Mouse (Mus musculus) lung, embryonic 16.5 days (tissue): Measurements from ENCODE around the gene Hist1h2af. TPM values are rescaled to one million over a fixed set of nuclear protein-coding genes. Genes with fewer than 3 reads are reported as not detected.
A peak's percentile ranks its signal among the peaks of the same experiment; 100 is the strongest.

Source experiments
- ATAC-seq: fragments of 200-750 bp; cut with Nextera tagmentation; 2 replicates; pipeline ENCODE4 v1.8.0; 2017; ENCODE audit warnings: low read depth, mild to moderate bottlenecking, moderate library complexity
- H3K27ac ChIP-seq: fragments of 300-500 bp; sonication (generic); 2 replicates; pipeline ENCODE4 v1.5.1; 2014; ENCODE audit warnings: mild to moderate bottlenecking, control low read depth, low read length
- H3K27me3 ChIP-seq: fragments of 300-500 bp; sonication (generic); 2 replicates; pipeline ENCODE4 v1.6.1; 2014; ENCODE audit warnings: low read depth, low read length, mixed read lengths; ENCODE audit not compliant: control insufficient read depth, insufficient read depth
- H3K36me3 ChIP-seq: fragments of 300-500 bp; sonication (generic); 2 replicates; pipeline ENCODE4 v1.6.1; 2014; ENCODE audit warnings: low read length; ENCODE audit not compliant: control insufficient read depth, insufficient read depth
- H3K4me1 ChIP-seq: fragments of 300-500 bp; sonication (generic); replicated peaks from 2 replicates; pipeline ENCODE4 v1.6.1; 2014; ENCODE audit warnings: low read length, mixed read lengths; ENCODE audit not compliant: control insufficient read depth, insufficient read depth
- H3K4me2 ChIP-seq: fragments of 300-500 bp; sonication (generic); 2 replicates; pipeline ENCODE4 v1.6.1; 2014; ENCODE audit warnings: low read depth, low read length, control low read depth
- H3K4me3 ChIP-seq: fragments of 300-500 bp; sonication (generic); 2 replicates; pipeline ENCODE4 v1.5.1; 2014; ENCODE audit warnings: mild to moderate bottlenecking, low read length, control low read depth
- H3K9ac ChIP-seq: fragments of 300-500 bp; sonication (generic); 2 replicates; pipeline ENCODE4 v1.6.1; 2014; ENCODE audit warnings: low read length, control low read depth
- H3K9me3 ChIP-seq: fragments of 300-500 bp; sonication (generic); 2 replicates; pipeline ENCODE4 v1.6.1; 2016; ENCODE audit warnings: low read length; ENCODE audit not compliant: control insufficient read depth
- WGBS: fragments of 180-500 bp; shearing (Covaris S2); extraction: QIAGEN DNeasy Blood & Tissue Kit; methylation state at CpG from one replicate; pipeline ENCODE4 v1.1.7; 2014; 5-methylcytosine and 5-hydroxymethylcytosine counted together
- polyA plus RNA-seq: library from polyadenylated mRNA; unstranded; fragments of >200 nt; fragmentation: Nextera tagmentation; extraction: Ambion mirVana; gene quantifications from 2 replicates; pipeline ENCODE4 v1.2.1, GENCODE M21; 2015

Hist1h2af gene
- polyA plus RNA-seq, 1 experiment from 2014 or later, result 8.0 TPM

DNA sequence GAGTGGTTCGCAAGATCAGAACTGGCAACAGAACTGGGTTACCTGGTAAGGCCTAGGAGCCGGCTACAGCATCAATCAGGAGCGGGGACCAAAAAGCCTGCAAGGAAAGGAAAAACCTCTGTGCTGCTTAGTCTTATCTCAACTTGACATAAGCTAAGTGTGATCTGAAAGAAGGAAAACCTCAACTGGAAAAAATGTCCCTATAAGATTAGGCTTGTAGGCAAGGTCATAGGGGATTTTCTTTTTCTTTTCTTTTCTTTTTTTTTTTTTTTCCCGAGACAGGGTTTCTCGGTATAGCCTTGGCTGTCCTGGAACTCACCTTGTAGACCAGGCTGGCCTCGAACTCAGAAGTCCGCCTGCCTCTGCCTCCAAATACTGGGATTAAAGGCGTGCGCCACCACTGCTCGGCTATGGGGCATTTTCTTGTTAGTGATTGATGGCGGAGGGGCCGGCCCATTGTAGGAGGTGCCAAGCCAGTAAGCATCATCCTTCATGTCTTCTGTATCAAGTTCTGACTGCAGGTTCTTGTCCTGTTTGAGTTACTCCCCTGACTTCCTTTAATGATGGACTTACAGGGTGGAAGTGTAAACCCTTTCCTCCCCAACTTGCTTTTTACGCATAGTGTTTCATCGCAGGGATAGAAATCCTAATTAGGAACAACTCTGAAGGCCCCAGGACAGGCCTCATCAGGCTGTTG, 26.7 kb upstream of the Hist1h2af start:
- Histone ChIP-seq H3K27ac (no peak overlapping the region), H3K4me1 (peaks cover 12% of the 10 kb centered on the region), H3K9ac (no peak overlapping the region), H3K4me3 (no peak overlapping the region), H3K9me3 (no peaks in the 10 kb centered on the region), H3K27me3 (no peaks in the 10 kb centered on the region), H3K36me3 (no peaks in the 10 kb centered on the region), H3K4me2 (no peak overlapping the region; the same call in 1 of the 2 replicates)
- WGBS, result 30% methylated on average over 14 of the region's 14 CpGs
- no peak for ATAC-seq

DNA sequence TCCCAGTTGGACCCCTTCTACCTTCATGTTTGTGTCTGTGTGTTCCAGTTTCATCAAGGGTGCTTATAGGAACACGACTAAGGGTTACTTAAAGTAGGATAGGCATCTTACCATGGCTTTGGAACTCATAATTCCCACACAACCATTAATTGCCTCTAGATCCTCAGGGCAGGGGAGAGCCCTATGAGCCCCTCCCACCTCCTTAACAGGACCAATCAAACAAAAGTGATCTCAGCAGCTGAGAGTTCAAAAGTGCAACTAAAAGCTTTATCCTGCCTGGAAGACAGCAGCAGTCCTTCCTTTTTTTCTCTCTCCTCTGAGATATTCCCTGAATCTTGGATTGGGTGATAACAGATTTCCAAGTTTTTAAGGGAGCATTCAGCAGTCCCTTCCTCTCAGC, 23.6 kb upstream of the Hist1h2af start:
- Histone ChIP-seq H3K4me3 (no peak overlapping the region), H3K4me2 (no peak overlapping the region), H3K27ac (no peak overlapping the region), H3K9ac (no peak overlapping the region), H3K27me3 (no peaks in the 10 kb centered on the region), H3K36me3 (no peaks in the 10 kb centered on the region), H3K4me1 (peaks cover 10% of the 10 kb centered on the region), H3K9me3 (no peaks in the 10 kb centered on the region)
- 4% methylated on average over 1 of the region's 1 CpGs for WGBS
- ATAC-seq, result no peak

DNA sequence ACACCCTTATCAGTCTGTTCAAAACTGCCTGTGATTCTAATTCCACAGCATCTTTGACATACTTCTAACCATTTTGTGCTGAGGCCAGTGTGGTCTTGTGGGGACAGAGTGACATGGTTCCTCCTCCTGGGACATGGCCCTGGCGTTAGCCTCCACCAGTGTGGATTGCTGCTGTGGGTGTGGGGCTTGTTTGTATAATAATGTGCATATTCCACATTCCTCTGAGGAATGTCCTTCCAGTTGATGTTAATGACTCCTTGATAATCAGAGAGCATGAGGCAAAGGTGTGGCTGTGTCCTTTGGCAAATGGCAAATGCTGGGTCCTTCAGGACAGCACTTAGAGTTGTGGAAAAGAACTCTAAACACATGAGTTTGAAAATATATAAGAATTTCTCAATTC, 20.2 kb upstream of the Hist1h2af start:
- no peak overlapping the region for H3K4me3 ChIP-seq
- H3K27ac ChIP-seq, result no peak overlapping the region
- H3K27me3 ChIP-seq, result no peaks in the 10 kb centered on the region
- no peak overlapping the region for H3K9ac ChIP-seq
- no peak for ATAC-seq
- peaks cover 4% of the 10 kb centered on the region for H3K4me1 ChIP-seq
- WGBS, result 58% methylated on average over 1 of the region's 1 CpGs
- no peaks in the 10 kb centered on the region for H3K9me3 ChIP-seq
- no peak overlapping the region for H3K4me2 ChIP-seq
- no peaks in the 10 kb centered on the region for H3K36me3 ChIP-seq

DNA sequence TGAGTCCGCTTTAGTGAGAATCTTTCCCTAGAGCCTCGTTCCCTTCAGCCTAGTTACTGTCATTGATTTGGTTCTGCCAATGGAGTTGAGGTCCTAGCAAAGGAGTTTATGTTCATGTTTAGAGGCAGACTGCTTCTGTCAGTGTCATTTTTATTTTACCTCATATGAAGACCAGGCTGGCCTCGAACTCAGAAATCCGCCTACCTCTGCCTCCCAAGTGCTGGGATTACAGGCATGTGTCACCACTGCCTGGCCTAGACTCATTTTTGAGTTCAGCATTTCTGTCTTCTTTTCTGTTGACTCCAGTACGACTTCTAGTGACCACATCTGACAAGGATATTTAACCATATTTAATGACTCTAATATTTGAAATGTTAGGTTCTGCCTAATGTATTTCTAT, 18.4 kb upstream of the Hist1h2af start:
- no peak overlapping the region for H3K4me2 ChIP-seq

DNA sequence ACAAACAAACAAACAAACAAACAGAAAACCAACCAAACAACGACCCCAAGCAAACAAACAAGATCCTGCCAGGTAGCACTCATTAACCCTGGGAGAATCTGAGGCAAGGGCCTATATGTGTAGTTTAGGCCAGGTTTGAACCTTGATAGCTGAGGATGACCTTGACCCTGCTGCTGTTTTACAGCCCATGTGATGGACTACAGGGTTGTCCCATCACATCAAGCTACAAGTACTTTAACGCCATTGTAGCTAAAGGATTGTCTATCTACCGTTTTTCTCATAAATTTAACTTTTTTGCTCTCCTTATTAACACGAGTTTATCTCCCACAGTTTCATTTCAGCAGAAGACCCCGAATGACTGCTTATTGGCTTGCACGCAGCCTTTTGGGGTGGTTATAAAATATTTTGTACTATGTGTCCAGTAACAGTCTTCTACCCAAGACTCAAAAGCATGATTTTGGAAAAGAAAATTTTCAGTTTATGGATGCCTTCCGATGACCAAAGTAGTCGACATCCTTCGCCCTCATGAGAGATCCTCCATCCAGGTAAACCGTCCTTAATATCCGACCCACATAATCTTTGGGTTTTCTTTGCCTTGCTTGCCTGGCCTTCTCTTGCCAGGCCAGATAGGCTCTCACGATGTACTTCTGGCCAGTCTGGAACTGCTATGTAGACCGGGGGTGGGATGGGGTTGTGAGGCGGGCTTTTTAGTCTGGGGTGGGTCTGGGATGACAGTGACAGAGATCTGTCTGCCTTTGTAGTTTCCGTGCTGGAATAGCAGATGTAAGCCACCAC, 17.7 kb upstream of the Hist1h2af start:
- no peak for ATAC-seq
- H3K27me3 ChIP-seq, result no peaks in the 10 kb centered on the region
- H3K36me3 ChIP-seq, result no peaks in the 10 kb centered on the region
- peaks cover 4% of the 10 kb centered on the region for H3K4me1 ChIP-seq
- H3K27ac ChIP-seq, result 0 out of 2 replicates have a peak overlapping the region, but pooled peaks have one; percentile 22
- no peaks in the 10 kb centered on the region for H3K9me3 ChIP-seq
- 47% methylated on average over 15 of the region's 15 CpGs for WGBS
- H3K4me3 ChIP-seq, result peak overlapping the region; percentile 37
- H3K9ac ChIP-seq, result peak overlapping the region; percentile 57; the same call in 1 of the 2 replicates
- H3K4me2 ChIP-seq, result peak overlapping the region; percentile 60

More for the DNA sequence above, 18.4 kb upstream of the Hist1h2af start:
- H3K9ac ChIP-seq, result no peak overlapping the region
- H3K27ac ChIP-seq, result no peak overlapping the region
- H3K36me3 ChIP-seq, result no peaks in the 10 kb centered on the region
- peaks cover 4% of the 10 kb centered on the region for H3K4me1 ChIP-seq
- no peak overlapping the region for H3K4me3 ChIP-seq
- no peaks in the 10 kb centered on the region for H3K27me3 ChIP-seq
- WGBS, result 78% methylated on average over 5 of the region's 5 CpGs
- no peaks in the 10 kb centered on the region for H3K9me3 ChIP-seq
- no peak for ATAC-seq

DNA sequence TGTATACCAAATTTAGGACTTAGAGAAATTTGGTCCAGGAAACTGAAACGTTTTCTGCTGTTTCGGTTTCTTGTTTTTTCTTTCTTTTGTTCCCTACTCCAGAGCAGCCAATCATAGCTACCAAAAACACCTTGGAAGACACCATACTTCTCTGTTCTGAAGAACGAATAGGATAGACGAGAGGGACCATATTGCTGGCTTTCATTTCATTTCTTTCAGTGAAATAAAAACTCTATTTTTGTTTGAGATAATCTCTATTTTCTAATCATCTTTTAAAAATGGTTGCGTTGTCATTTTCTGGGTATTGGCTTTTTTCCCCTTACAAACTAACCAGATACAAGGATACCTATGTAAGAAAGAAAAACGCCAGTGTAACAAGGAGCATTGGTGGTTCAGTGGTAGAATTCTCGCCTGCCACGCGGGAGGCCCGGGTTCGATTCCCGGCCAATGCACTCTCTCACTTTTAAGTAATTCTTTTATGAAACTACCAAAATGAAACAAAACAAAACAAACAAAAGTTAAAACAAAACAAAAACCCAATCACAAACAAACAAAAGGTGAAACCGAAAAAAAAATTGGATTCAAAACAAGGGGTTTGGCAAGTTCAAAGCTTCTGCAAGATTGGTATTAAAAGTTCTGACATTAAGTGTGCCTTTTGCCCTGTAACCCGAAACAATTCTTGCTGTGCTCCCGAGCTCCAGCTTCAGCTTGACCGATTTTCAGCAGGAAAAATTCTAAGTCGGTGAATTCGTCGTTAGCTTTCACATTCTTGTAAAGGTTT, 16.7 kb upstream of the Hist1h2af start:
- Histone ChIP-seq H3K4me2 (peak overlapping the region; percentile 94), H3K27ac (peak overlapping the region; percentile 83), H3K36me3 (no peaks in the 10 kb centered on the region), H3K9me3 (no peaks in the 10 kb centered on the region), H3K9ac (peak overlapping the region; percentile 63), H3K4me1 (peaks cover 4% of the 10 kb centered on the region), H3K27me3 (no peaks in the 10 kb centered on the region), H3K4me3 (peak overlapping the region; percentile 66)
- peak; percentile 56 for ATAC-seq
- under 1% methylated on average over 19 of the region's 19 CpGs for WGBS

DNA sequence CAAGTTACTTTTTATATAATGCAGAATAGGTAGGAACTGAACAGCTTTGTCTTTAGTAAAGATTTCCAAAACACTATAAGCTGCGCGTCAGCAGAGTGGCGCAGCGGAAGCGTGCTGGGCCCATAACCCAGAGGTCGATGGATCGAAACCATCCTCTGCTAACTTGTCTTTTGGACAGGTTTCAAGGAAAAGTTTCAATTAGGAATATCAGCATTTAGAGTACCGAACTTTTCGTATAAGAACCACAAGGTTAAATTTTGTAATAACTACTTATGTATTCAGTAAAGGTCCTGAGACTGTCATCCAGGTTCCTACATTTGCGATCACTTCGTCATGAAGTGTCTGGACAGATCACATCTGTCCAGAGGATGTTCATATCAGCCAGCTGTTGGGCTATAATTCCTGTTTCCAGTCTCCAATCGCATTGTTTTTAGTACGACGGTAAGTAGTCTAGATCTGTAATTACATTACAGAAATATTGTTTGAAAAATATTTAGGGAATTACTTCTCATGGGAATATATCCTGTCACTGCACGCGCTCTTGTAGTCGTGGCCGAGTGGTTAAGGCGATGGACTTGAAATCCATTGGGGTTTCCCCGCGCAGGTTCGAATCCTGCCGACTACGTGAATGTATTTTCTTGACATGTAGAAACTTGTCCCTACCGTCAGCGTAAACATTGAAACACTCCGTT, 16.0 kb upstream of the Hist1h2af start:
- peak overlapping the region; percentile 94 for H3K4me2 ChIP-seq
- H3K36me3 ChIP-seq, result no peaks in the 10 kb centered on the region
- peak; percentile 88 for ATAC-seq
- no peaks in the 10 kb centered on the region for H3K9me3 ChIP-seq
- peaks cover 4% of the 10 kb centered on the region for H3K4me1 ChIP-seq
- H3K27ac ChIP-seq, result peak overlapping the region; percentile 83
- peak overlapping the region; percentile 63 for H3K9ac ChIP-seq
- H3K4me3 ChIP-seq, result peak overlapping the region; percentile 66
- H3K27me3 ChIP-seq, result no peaks in the 10 kb centered on the region
- under 1% methylated on average over 27 of the region's 27 CpGs for WGBS

DNA sequence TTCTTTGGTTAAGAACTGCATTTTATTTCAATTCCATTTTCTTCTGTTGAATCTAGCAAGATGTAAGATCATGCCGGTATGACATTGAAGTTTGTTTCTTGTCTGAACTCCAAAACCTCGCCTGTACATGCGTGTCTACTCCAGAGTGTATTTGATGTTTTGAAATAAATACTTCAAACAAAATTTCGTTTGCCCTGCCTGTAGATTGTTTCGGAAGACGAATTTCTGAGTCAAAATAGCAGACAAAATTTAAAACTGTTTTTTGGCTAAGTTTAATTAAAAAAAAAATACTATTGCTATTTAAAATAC, 15.5 kb upstream of the Hist1h2af start:
- under 1% methylated on average over 6 of the region's 6 CpGs for WGBS
- no peaks in the 10 kb centered on the region for H3K36me3 ChIP-seq
- peak overlapping the region; percentile 94 for H3K4me2 ChIP-seq
- no peaks in the 10 kb centered on the region for H3K9me3 ChIP-seq
- no peak overlapping the region for H3K27ac ChIP-seq
- H3K4me1 ChIP-seq, result peaks cover 4% of the 10 kb centered on the region
- peak overlapping the region; percentile 66 for H3K4me3 ChIP-seq
- no peak overlapping the region for H3K9ac ChIP-seq
- H3K27me3 ChIP-seq, result no peaks in the 10 kb centered on the region
- 0 out of 2 replicates have a peak, but pooled peaks have one; percentile 15 for ATAC-seq
